Comparison of ENCODE assay signal across 8 mouse cellular contexts in the genomic region with DNA sequence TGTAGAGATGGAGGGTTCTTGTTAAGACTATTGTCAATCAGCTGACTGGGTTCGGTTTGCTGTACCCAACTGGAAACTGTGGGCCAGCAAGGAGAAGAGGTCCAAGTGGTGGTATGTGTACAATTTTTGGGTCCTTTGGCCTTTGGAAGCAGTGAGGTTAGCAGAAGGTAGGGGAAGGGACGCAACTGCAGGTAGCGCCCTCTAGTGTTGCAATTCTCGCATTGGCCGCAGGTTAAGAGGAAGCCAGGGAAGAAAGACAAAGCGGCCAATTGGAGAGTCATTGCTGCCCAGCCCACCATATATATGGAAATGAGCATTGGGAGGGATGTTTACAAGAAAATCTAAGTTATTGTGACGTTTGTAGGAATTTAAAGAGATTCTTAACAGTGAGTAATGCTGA. TPM values are rescaled to one million over a fixed set of nuclear protein-coding genes. Genes with fewer than 3 reads are reported as not detected.
A peak's percentile ranks its signal among the peaks of the same experiment; 100 is the strongest.
DNase-seq lines count a peak whose midpoint lies in the region; ATAC-seq and TF ChIP-seq lines count a peak whose summit lies in the region.

No protein-coding gene starts in this region.

- WGBS in heart, adult 2 months: 45% methylated on average over 7 of the region's 7 CpGs
- 22% methylated on average over 7 of the region's 7 CpGs for WGBS in heart, embryonic 12.5 days

- H3K36me3 ChIP-seq in heart, adult 2 months (ENCODE audit: control insufficient read depth, insufficient read depth, low read length): no peaks in the 10 kb centered on the region
- H3K36me3 ChIP-seq in heart, embryonic 12.5 days: no peaks in the 10 kb centered on the region
- H3K36me3 ChIP-seq in C2C12 (ENCODE audit: control insufficient read depth, insufficient read depth): no peaks in the 10 kb centered on the region

- H3K9ac ChIP-seq in heart, adult 2 months (ENCODE audit: low read depth, low read length): no peak overlapping the region
- no peak overlapping the region for H3K9ac ChIP-seq in heart, embryonic 12.5 days

- intact Hi-C loops in heart, adult 2 months (cut with DNase I): loop anchor here (2.0 to 5.0 kb wide), 2 partner anchors 61 to 190 kb away; no protein-coding TSS in a partner anchor
- intact Hi-C loops in left cerebral cortex, adult 2 months (cut with DNase I): loop anchor here (1.0 to 2.0 kb wide), 2 partner anchors 134 to 193 kb away; no protein-coding TSS in a partner anchor

- DNase-seq in heart, adult 2 months: peak; percentile 43 to 53
- peak; percentile 40 to 47 for DNase-seq in adrenal gland, adult 18-20 months (ENCODE audit: low spot score in 2 of 2)
- DNase-seq in gastrocnemius, adult 18-20 months (ENCODE audit: low spot score): peak; percentile 67
- DNase-seq in left cerebral cortex, adult 2 months (ENCODE audit: extremely low spot score in 1 of 2, low spot score in 2 of 2): peak; percentile 38 to 39
- peak; percentile 44 to 46 for DNase-seq in natural killer cell, adult 2 months (ENCODE audit: low spot score in 2 of 2)
- DNase-seq in thymus, postnatal 36 days: peak; percentile 52 to 55

- no peak for ATAC-seq in heart, embryonic 12.5 days (ENCODE audit: insufficient number of reproducible peaks, low FRiP score)

- no peaks in the 10 kb centered on the region for H3K79me3 ChIP-seq in C2C12 (ENCODE audit: low read depth)

- no peak overlapping the region for H3ac ChIP-seq in C2C12 (ENCODE audit: control insufficient read depth, insufficient read length, low read depth)

- H3K4me2 ChIP-seq in heart, embryonic 12.5 days: no peak overlapping the region

- no peaks in the 10 kb centered on the region for H3K27me3 ChIP-seq in heart, adult 2 months (ENCODE audit: control insufficient read depth, insufficient read depth, low read length)
- H3K27me3 ChIP-seq in heart, embryonic 12.5 days (replicated peaks): no peaks in the 10 kb centered on the region
- no peaks in the 10 kb centered on the region for H3K27me3 ChIP-seq in C2C12 (ENCODE audit: control insufficient read depth, insufficient read depth, insufficient read length)

- no peaks in the 10 kb centered on the region for H3K79me2 ChIP-seq in heart, adult 2 months (replicated peaks; ENCODE audit: control insufficient read depth, insufficient read depth, low read length)
- H3K79me2 ChIP-seq in C2C12 (ENCODE audit: control insufficient read depth, insufficient read depth): no peaks in the 10 kb centered on the region

- H3K9me3 ChIP-seq in heart, embryonic 12.5 days (replicated peaks): no peaks in the 10 kb centered on the region

- no peak for TF ChIP-seq POLR2A in heart, adult 2 months (IDR thresholded peaks at IDR 0.05; ENCODE audit: insufficient read depth, low read depth, low read length)

- H3K4me3 ChIP-seq in heart, adult 2 months: no peak overlapping the region
- H3K4me3 ChIP-seq in heart, embryonic 12.5 days: no peak overlapping the region
- H3K4me3 ChIP-seq in C2C12 (ENCODE audit: insufficient read depth, poor library complexity, severe bottlenecking): no peak overlapping the region
- H3K4me3 ChIP-seq in left cerebral cortex, adult 2 months: no peak overlapping the region

- peaks cover 4% of the 10 kb centered on the region; the same call in 1 of the 2 replicates for H3K4me1 ChIP-seq in heart, adult 2 months (ENCODE audit: control insufficient read depth, insufficient read depth, low read length)
- no peaks in the 10 kb centered on the region for H3K4me1 ChIP-seq in heart, embryonic 12.5 days (replicated peaks)

- no peak for TF ChIP-seq EP300 in heart, adult 2 months (IDR thresholded peaks at IDR 0.05; ENCODE audit: insufficient read depth, low read depth, low read length)

- peak; percentile 84 for TF ChIP-seq CTCF in heart, adult 2 months (IDR thresholded peaks at IDR 0.05)
- TF ChIP-seq CTCF in C2C12 (IDR thresholded peaks at IDR 0.05; ENCODE audit: control insufficient read depth, insufficient read depth, insufficient read length): peak; percentile 31
- peak; percentile 71 for TF ChIP-seq CTCF in left cerebral cortex, adult 2 months (IDR thresholded peaks at IDR 0.05)

- H3K27ac ChIP-seq in heart, adult 2 months: no peak overlapping the region; the same call in 1 of the 2 replicates
- no peak overlapping the region for H3K27ac ChIP-seq in heart, embryonic 12.5 days (ENCODE audit: poor library complexity, severe bottlenecking)
- no peak overlapping the region for H3K27ac ChIP-seq in left cerebral cortex, adult 2 months

TF ChIP-seq in C2C12, 6 proteins besides CTCF, POLR2A, EP300 and RAD21:
- TF ChIP-seq MAX (IDR thresholded peaks at IDR 0.05) (no peak), FOSL1 (IDR thresholded peaks at IDR 0.05; ENCODE audit: insufficient read depth, low read length, poor library complexity, severe bottlenecking) (no peak), CEBPB (IDR thresholded peaks at IDR 0.05; ENCODE audit: low read depth) (no peak), MYOG (IDR thresholded peaks at IDR 0.05; ENCODE audit: control insufficient read depth, extremely low read depth, insufficient read length) (no peak)
TF ChIP-seq in C2C12: peak in this region for 0.

RNA-seq across cellular contexts. Expression of a gene that starts 23.2 kb away (rescaled TPM):
- 10 to 100 TPM; 26.7 to 27.5 TPM for total RNA-seq in heart, adult 2 months (2021)
- polyA plus RNA-seq in heart, adult 2 months (2012; rRNA removed): 21.2 and 22.5 TPM in 2 replicates
- polyA plus RNA-seq in heart, embryonic 12.5 days (2016; fragmentation: Nextera tagmentation; extraction: Ambion mirVana): 54.2 and 55.5 TPM in 2 replicates
- 63.9 TPM for polyA plus RNA-seq in C2C12 (2012; fragmentation: generic; extraction: Trizol)
- total RNA-seq in adrenal gland, adult 18-20 months (2021): 10 to 100 TPM; 56.9 to 58.2 TPM
- 10 to 100 TPM; 23.8 to 26.7 TPM for total RNA-seq in gastrocnemius, adult 18-20 months (2021)
- 10 to 100 TPM; 39.4 to 43.7 TPM for total RNA-seq in left cerebral cortex, adult 2 months (2021)

RNA-seq across cellular contexts. Expression of a gene that starts 38.5 kb away (rescaled TPM):
- 100 to 1,000 TPM; 165 to 179 TPM for total RNA-seq in heart, adult 2 months (2021)
- 136 and 180 TPM in 2 replicates for polyA plus RNA-seq in heart, adult 2 months (2012; rRNA removed)
- 211 and 228 TPM in 2 replicates for polyA plus RNA-seq in heart, embryonic 12.5 days (2016; fragmentation: Nextera tagmentation; extraction: Ambion mirVana)
- 203 TPM for polyA plus RNA-seq in C2C12 (2012; fragmentation: generic; extraction: Trizol)
- 100 to 1,000 TPM; 176 to 205 TPM for total RNA-seq in adrenal gland, adult 18-20 months (2021)
- 10 to 100 TPM; 65.8 to 67.0 TPM for total RNA-seq in gastrocnemius, adult 18-20 months (2021)
- total RNA-seq in left cerebral cortex, adult 2 months (2021): 10 to 100 TPM; 54.7 to 54.9 TPM

Comparison
In these comparisons a context has a peak if more than half of its experiments do, and no peak if none do; other contexts are left out.
1. CTCF ChIP-seq: peak in every context shown above with its lines; median percentile 84 in heart, adult 2 months; 71 in left cerebral cortex, adult 2 months; 31 in C2C12.